Mouse (Mus musculus) right cerebral cortex, postnatal 4 days (tissue): ENCODE data around the gene Sdr42e1.
A peak's percentile ranks its signal among the peaks of the same experiment; 100 is the strongest.

Source experiments
- DNase-seq: peaks from one replicate; pipeline ENCODE4 v3.0.0-alpha.2; 2022

The Sdr42e1 gene

GRCm38 (mm10) chr8:117673430-117673830, at the start of gene Sdr42e1:
Sdr42e1 (minus strand) TSS chr8:117673689.
- DNase-seq, result peak; percentile 45

GRCm38 (mm10) chr8:117718152-117718860, 44.8 kb upstream of the Sdr42e1 start:
- DNase-seq, result no peak

GRCm38 (mm10) chr8:117715896-117716295, 42.4 kb upstream of the Sdr42e1 start:
- no peak for DNase-seq

GRCm38 (mm10) chr8:117714604-117715003, 41.1 kb upstream of the Sdr42e1 start:
- DNase-seq, result no peak

- DNase-seq, result peak; percentile 14
Measured at GRCm38 (mm10) chr8:117712226-117712625, 38.7 kb upstream of the Sdr42e1 start.

GRCm38 (mm10) chr8:117706141-117706540, 32.7 kb upstream of the Sdr42e1 start:
- no peak for DNase-seq

GRCm38 (mm10) chr8:117702701-117703100, 29.2 kb upstream of the Sdr42e1 start:
- DNase-seq, result no peak

GRCm38 (mm10) chr8:117701859-117702258, 28.4 kb upstream of the Sdr42e1 start, which contains the start of gene Hsd17b2:
Hsd17b2 (plus strand) TSS chr8:117701904.
- DNase-seq, result no peak

GRCm38 (mm10) chr8:117701246-117701645, 27.8 kb upstream of the Sdr42e1 start:
- DNase-seq, result no peak

- no peak for DNase-seq
Measured at GRCm38 (mm10) chr8:117700699-117701098, 27.2 kb upstream of the Sdr42e1 start.

- peak; percentile 31 for DNase-seq
Measured at GRCm38 (mm10) chr8:117697248-117697647, 23.8 kb upstream of the Sdr42e1 start.

GRCm38 (mm10) chr8:117695636-117696035, 22.1 kb upstream of the Sdr42e1 start:
- no peak for DNase-seq

- no peak for DNase-seq
Measured at GRCm38 (mm10) chr8:117692131-117692530, 18.6 kb upstream of the Sdr42e1 start.

- no peak for DNase-seq
Measured at GRCm38 (mm10) chr8:117687890-117688289, 14.4 kb upstream of the Sdr42e1 start.

- DNase-seq, result no peak
Measured at GRCm38 (mm10) chr8:117684504-117684903, 11.0 kb upstream of the Sdr42e1 start.

GRCm38 (mm10) chr8:117683925-117684472, 10.5 kb upstream of the Sdr42e1 start:
- no peak for DNase-seq

GRCm38 (mm10) chr8:117678650-117679049, 5.2 kb upstream of the Sdr42e1 start:
- no peak for DNase-seq

- no peak for DNase-seq
Measured at GRCm38 (mm10) chr8:117677011-117677410, 3.5 kb upstream of the Sdr42e1 start.

GRCm38 (mm10) chr8:117676460-117676859, 3.0 kb upstream of the Sdr42e1 start:
- DNase-seq, result no peak

GRCm38 (mm10) chr8:117675171-117675570, 1.7 kb upstream of the Sdr42e1 start:
- no peak for DNase-seq

- no peak for DNase-seq
Measured at GRCm38 (mm10) chr8:117672558-117672957, 931 bp downstream of the Sdr42e1 start.

GRCm38 (mm10) chr8:117670461-117670860, 3.0 kb downstream of the Sdr42e1 start:
- DNase-seq, result no peak

- DNase-seq, result no peak
Measured at GRCm38 (mm10) chr8:117667349-117668124, 6.0 kb downstream of the Sdr42e1 start.
